Mouse (Mus musculus) forebrain, embryonic 10.5 days (tissue): Measurements from ENCODE around the gene Lrrn4cl. TPM values are rescaled to one million over a fixed set of nuclear protein-coding genes. Genes with fewer than 3 reads are reported as not detected.
"Not testable (repeated sequence)": the region's sequence is repeated elsewhere in the genome, so short reads cannot be mapped to it uniquely, and the experiment has no call there.

Source experiments
- DNase-seq: peaks from one replicate; pipeline ENCODE4 v3.0.0-alpha.2; 2017; ENCODE audit warnings: low spot score; ENCODE audit errors: extremely low spot score
- H3K27ac ChIP-seq: fragments of 300-500 bp; sonication (generic); 2 replicates; pipeline ENCODE4 v1.5.1; 2016; ENCODE audit warnings: mild to moderate bottlenecking
- H3K27me3 ChIP-seq: fragments of 300-500 bp; sonication (generic); 2 replicates; pipeline ENCODE4 v1.6.1; 2016; ENCODE audit warnings: mild to moderate bottlenecking; ENCODE audit not compliant: poor library complexity, severe bottlenecking
- H3K36me3 ChIP-seq: fragments of 300-500 bp; sonication (generic); replicated peaks from 2 replicates; pipeline ENCODE4 v1.6.1; 2016; ENCODE audit warnings: mild to moderate bottlenecking, moderate library complexity
- H3K4me1 ChIP-seq: fragments of 300-500 bp; sonication (generic); 2 replicates; pipeline ENCODE4 v1.6.1; 2016
- H3K4me3 ChIP-seq: fragments of 300-500 bp; sonication (generic); 2 replicates; pipeline ENCODE4 v1.5.1; 2016; ENCODE audit warnings: mild to moderate bottlenecking, moderate library complexity
- H3K9me3 ChIP-seq: fragments of 300-500 bp; sonication (generic); 2 replicates; pipeline ENCODE4 v1.6.1; 2016; ENCODE audit warnings: mild to moderate bottlenecking, moderate library complexity
- WGBS: fragments of 180-500 bp; shearing (Covaris S2); methylation state at CpG from one replicate; pipeline ENCODE4 v1.1.7; 2016; 5-methylcytosine and 5-hydroxymethylcytosine counted together
- polyA plus RNA-seq: library from polyadenylated mRNA; unstranded; fragments of >200 nt; fragmentation: Nextera tagmentation; extraction: Ambion mirVana; gene quantifications from 2 replicates; pipeline ENCODE4 v1.2.1, GENCODE M21; 2016

Lrrn4cl gene
- polyA plus RNA-seq, 1 experiment from 2014 or later, result 0.99 TPM

GRCm38 (mm10) chr19:8842961-8843360, 7.6 kb upstream of the Lrrn4cl start:
- H3K27me3 ChIP-seq, result no peaks in the 10 kb centered on the region
- 89% methylated on average over 6 of the region's 6 CpGs for WGBS
- no peak for DNase-seq
- H3K9me3 ChIP-seq, result no peaks in the 10 kb centered on the region
- peaks cover 50% of the 10 kb centered on the region for H3K36me3 ChIP-seq
- H3K4me3 ChIP-seq, result no peak overlapping the region
- no peak overlapping the region for H3K27ac ChIP-seq
- peaks cover 34% of the 10 kb centered on the region for H3K4me1 ChIP-seq

GRCm38 (mm10) chr19:8844371-8845129, 6.0 kb upstream of the Lrrn4cl start:
- Histone ChIP-seq H3K36me3 (peaks cover 61% of the 10 kb centered on the region), H3K9me3 (no peaks in the 10 kb centered on the region), H3K4me1 (peaks cover 21% of the 10 kb centered on the region), H3K4me3 (no peak overlapping the region), H3K27me3 (no peaks in the 10 kb centered on the region), H3K27ac (no peak overlapping the region)
- DNase-seq, result peak; percentile 66
- 66% methylated on average over 5 of the region's 5 CpGs for WGBS

- Histone ChIP-seq H3K4me1 (peaks cover 10% of the 10 kb centered on the region), H3K36me3 (peaks cover 41% of the 10 kb centered on the region), H3K9me3 (no peaks in the 10 kb centered on the region), H3K27ac (no peak overlapping the region), H3K27me3 (no peaks in the 10 kb centered on the region), H3K4me3 (no peak overlapping the region)
- 82% methylated on average over 5 of the region's 5 CpGs for WGBS
- DNase-seq, result no peak
Measured at GRCm38 (mm10) chr19:8848356-8848755, 2.2 kb upstream of the Lrrn4cl start.

- Histone ChIP-seq H3K4me1 (peaks cover 10% of the 10 kb centered on the region), H3K36me3 (peaks cover 25% of the 10 kb centered on the region), H3K27ac (no peak overlapping the region), H3K9me3 (no peaks in the 10 kb centered on the region), H3K27me3 (no peaks in the 10 kb centered on the region), H3K4me3 (no peak overlapping the region)
- no peak for DNase-seq
- WGBS, result 54% methylated on average over 7 of the region's 7 CpGs
Measured at GRCm38 (mm10) chr19:8851639-8852038, 1.1 kb downstream of the Lrrn4cl start.

GRCm38 (mm10) chr19:8852236-8852928, 1.8 kb downstream of the Lrrn4cl start:
- no peak for DNase-seq
- Histone ChIP-seq H3K36me3 (peaks cover 17% of the 10 kb centered on the region), H3K4me1 (peaks cover 10% of the 10 kb centered on the region), H3K9me3 (no peaks in the 10 kb centered on the region), H3K27ac (no peak overlapping the region), H3K27me3 (no peaks in the 10 kb centered on the region), H3K4me3 (no peak overlapping the region)
- 65% methylated on average over 10 of the region's 10 CpGs for WGBS

- H3K27ac ChIP-seq, result no peak overlapping the region
- WGBS, result 91% methylated on average over 3 of the region's 3 CpGs
- H3K36me3 ChIP-seq, result peaks cover 10% of the 10 kb centered on the region
- H3K9me3 ChIP-seq, result no peaks in the 10 kb centered on the region
- no peak for DNase-seq
- H3K4me1 ChIP-seq, result peaks cover 10% of the 10 kb centered on the region
- no peak overlapping the region for H3K4me3 ChIP-seq
- no peaks in the 10 kb centered on the region for H3K27me3 ChIP-seq
Measured at GRCm38 (mm10) chr19:8853117-8853516, 2.5 kb downstream of the Lrrn4cl start.

- Histone ChIP-seq H3K4me3 (no peak overlapping the region), H3K27ac (no peak overlapping the region), H3K9me3 (no peaks in the 10 kb centered on the region), H3K36me3 (no peaks in the 10 kb centered on the region), H3K27me3 (no peaks in the 10 kb centered on the region), H3K4me1 (no peaks in the 10 kb centered on the region)
- WGBS, result 43% methylated on average over 4 of the region's 4 CpGs
- no peak for DNase-seq
Measured at GRCm38 (mm10) chr19:8857689-8858088, 7.1 kb downstream of the Lrrn4cl start.

- Histone ChIP-seq H3K27ac (no peak overlapping the region), H3K27me3 (no peaks in the 10 kb centered on the region), H3K9me3 (no peaks in the 10 kb centered on the region), H3K4me1 (no peaks in the 10 kb centered on the region), H3K36me3 (no peaks in the 10 kb centered on the region), H3K4me3 (no peak overlapping the region)
- 21% methylated on average over 1 of the region's 1 CpGs for WGBS
- DNase-seq, result no peak
Measured at GRCm38 (mm10) chr19:8859018-8859417, 8.4 kb downstream of the Lrrn4cl start.

GRCm38 (mm10) chr19:8864265-8864664, 13.7 kb downstream of the Lrrn4cl start:
- H3K27ac ChIP-seq, result no peak overlapping the region
- no peak overlapping the region for H3K4me3 ChIP-seq
- H3K27me3 ChIP-seq, result no peaks in the 10 kb centered on the region
- no peak for DNase-seq
- H3K9me3 ChIP-seq, result no peaks in the 10 kb centered on the region
- no peaks in the 10 kb centered on the region for H3K4me1 ChIP-seq
- H3K36me3 ChIP-seq, result no peaks in the 10 kb centered on the region
- 85% methylated on average over 6 of the region's 6 CpGs for WGBS

GRCm38 (mm10) chr19:8870381-8870780, 19.8 kb downstream of the Lrrn4cl start:
- DNase-seq, H3K9me3 ChIP-seq, H3K27me3 ChIP-seq: not testable (repeated sequence)
- peak overlapping the region; percentile 93 for H3K27ac ChIP-seq
- peaks cover 24% of the 10 kb centered on the region for H3K36me3 ChIP-seq
- H3K4me1 ChIP-seq, result peaks cover 14% of the 10 kb centered on the region
- WGBS, result 80% methylated on average over 3 of the region's 3 CpGs
- H3K4me3 ChIP-seq, result peak overlapping the region; percentile 99

- 60% methylated on average over 9 of the region's 9 CpGs for WGBS
- Histone ChIP-seq H3K27ac (peak overlapping the region; percentile 93), H3K36me3 (peaks cover 29% of the 10 kb centered on the region), H3K9me3 (no peaks in the 10 kb centered on the region), H3K4me1 (peaks cover 14% of the 10 kb centered on the region), H3K27me3 (no peaks in the 10 kb centered on the region), H3K4me3 (peak overlapping the region; percentile 99)
- DNase-seq, result no peak
Measured at GRCm38 (mm10) chr19:8870838-8871237, 20.3 kb downstream of the Lrrn4cl start.

- Histone ChIP-seq H3K4me3 (peak within 1 kb of the TSS; percentile 99), H3K4me1 (peaks cover 14% of the 10 kb centered on the region), H3K27ac (peak within 1 kb of the TSS; percentile 93), H3K9me3 (no peaks in the 10 kb centered on the region), H3K36me3 (peaks cover 36% of the 10 kb centered on the region), H3K27me3 (no peaks in the 10 kb centered on the region)
- peak; percentile 96 for DNase-seq
- under 1% methylated on average over 59 of the region's 59 CpGs for WGBS
Measured at GRCm38 (mm10) chr19:8871267-8872186, 21.0 kb downstream of the Lrrn4cl start, which contains the start of gene Ubxn1. Gene Ubxn1, plus strand, starts transcription at chr19:8871496.
